Mouse (Mus musculus): Measurements from ENCODE around the gene Pole2.

Pole2 gene

DNA sequence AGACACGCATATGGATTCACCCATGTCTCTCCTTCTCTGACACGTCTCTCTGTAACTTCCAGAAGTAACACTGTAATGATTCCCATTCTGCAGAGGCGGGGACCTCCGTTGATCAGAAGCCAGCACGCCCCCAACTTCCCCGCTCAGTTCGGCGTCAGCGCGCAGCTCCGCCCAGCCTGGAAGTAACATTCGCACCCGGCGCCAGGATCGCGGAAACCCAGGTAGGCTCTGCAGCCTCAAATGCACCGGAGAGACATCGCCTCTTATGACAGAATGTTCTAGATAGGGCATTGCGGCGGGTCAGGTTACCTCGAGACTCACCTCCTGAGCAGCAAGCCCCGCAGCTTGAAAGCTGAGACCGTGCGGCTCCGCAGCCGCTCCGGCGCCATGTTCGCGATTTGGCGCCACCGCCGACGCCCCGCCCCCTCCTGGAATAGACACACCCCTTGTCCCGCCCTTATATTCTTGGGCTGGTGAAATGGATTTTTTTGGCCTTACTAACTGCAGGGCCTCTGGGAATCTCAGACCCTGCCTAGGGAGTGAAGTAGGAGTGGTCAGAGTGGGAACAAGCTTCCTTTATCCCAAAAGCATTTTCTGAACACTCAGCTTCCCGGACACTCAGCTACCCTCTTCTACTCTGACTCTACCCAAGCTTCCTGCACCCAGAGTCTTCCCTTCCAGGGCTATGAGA, at the start of gene Pole2:
Gene Pole2, minus strand, starts transcription at position 420 of the 691 bp plus-strand sequence.
- peak; percentile 87 to 92 for DNase-seq

DNA sequence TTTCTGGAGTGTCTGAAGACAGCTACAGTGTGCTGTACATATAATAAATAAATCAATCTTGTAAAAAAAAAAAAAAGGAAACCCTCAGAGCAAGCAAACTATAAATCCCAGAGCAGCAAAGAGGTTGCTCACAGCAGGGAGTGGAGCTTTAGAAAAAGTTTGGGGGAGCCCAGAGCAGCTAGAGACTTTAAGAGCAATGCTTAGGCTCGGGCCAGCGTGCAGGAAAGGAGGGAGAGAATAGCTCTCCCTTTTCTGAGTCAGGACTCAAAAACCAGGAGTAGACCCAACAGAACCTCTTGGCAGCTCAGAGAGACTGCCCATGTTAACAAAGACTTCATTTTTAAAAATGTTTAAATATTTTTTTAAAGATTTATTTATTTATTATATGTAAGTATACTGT, 41.0 kb upstream of the Pole2 start:
- no peak for DNase-seq

DNA sequence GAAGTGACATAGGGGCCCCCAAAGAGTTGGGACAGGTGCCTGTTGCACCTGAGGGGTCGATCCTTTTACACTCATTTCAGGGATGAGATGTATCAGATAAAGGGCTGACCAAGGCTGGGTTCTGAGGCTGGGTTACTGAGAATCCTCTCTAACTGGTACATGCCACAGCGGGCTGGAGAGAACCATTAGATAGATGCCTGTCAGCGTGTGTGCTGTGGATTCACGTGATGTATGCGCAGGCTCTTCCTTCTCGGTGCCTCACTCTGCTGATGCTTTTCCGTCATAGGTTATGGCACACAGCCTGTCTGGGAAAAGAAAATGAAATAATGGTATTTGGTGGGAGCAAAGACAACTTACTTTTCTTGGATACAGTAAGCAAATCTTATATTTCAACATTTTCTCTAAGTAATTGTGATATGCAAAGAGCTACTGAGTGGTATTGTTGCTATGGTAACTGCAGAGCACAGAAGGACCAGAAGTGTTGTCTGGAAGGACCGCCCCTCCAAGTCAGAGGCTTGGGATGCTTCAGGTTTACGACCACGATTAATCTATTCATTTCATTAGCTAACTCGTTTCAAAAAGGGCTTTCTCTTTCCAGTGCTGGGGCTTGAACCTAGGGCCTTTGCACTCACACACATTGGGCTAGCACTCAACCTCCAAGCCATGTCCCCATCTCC, 40.1 kb upstream of the Pole2 start:
- DNase-seq, result no peak

DNA sequence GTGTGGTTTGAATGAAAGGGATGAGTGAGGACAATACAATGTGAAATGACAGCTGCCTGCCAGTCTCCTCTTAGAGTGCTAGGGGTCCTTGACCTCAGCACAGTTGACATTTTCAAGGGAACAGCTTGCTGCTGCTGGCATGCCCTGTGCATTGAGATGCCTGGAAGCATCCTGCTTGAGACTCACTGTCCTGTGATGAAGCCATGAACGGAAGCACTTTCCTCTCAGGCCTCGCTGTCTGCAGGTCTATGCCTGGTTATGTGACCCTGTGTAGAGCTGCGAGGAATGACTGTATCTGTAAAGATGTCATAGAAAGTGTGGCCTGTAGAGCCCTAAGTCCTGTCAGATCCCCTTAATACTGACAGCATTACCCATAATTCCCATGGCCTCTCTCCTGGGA, 37.0 kb upstream of the Pole2 start:
- no peak for DNase-seq

DNA sequence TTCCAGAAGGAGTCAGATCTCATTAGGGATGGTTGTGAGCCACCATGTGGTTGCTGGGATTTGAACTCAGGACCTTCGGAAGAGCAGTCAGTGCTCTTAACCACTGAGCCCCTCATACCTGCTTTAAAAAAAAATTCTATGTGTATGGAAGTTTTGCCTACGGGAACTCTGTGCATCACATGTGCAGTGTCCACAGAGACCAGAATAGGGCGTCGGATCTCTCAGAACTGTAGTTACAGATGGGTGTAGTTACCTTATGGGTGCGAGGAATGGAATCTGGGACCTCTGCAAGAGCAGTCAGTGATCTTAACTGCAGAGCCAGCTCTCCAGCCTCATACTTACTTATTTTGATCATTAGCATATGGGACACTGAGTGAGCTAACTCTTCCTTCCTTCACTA, 34.3 kb upstream of the Pole2 start:
- DNase-seq, result no peak

DNA sequence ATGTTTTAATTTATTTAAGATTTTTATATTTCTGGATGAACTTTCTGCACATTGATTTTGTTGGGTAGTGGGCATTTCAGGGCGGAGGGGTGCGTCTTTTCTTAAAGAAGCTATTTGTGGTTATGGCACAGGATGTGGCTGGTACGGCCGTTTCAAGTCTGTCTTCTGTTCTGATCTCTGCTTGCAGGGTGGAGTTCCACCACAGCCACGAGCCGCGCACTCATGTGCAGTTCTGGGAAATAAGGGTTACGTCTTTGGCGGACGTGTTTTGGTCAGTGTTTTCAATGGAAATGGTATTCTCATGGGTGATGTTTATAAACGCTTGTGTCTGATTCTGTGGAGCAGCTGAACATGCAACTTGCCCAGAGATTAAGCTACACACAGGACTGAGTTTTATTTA, 29.8 kb upstream of the Pole2 start:
- no peak for DNase-seq

DNA sequence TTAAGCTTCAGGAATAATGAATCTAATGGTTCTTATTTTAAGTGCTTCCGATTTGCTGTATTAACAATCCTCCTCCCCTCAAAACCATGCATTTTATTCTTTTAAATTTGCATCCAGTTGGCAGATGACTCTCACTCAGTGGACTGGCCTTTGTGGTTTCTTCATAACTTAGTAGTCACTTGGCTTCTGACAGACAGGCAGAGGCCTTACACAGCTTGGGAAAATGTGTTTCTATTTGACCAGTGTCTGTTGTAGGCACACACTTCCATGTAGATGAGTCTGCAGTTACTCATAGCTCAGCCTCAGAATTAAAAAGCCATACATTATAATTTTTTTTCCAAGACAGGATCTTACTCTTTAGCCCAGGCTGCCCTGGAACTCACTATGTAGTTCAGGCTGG, 25.8 kb upstream of the Pole2 start:
- DNase-seq, result no peak

DNA sequence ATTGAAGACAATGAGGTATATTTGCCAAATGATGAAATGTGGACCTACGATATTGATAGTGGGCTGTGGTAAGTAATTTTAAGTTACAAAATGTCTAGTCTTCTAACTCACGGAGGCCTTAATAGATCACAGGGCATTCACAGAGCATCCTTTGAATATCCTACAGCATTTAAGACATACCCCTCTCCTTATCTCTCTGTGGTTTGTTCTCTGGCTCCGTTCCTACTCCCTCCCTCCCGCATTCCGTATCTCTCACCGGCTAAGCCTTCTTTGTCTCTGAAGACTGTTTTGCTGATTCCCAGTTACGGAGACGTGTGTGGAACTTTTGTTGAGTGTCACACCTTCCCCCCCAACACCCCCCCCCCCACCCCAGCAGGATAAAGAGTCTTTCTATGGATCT, 22.8 kb upstream of the Pole2 start:
- no peak for DNase-seq

DNA sequence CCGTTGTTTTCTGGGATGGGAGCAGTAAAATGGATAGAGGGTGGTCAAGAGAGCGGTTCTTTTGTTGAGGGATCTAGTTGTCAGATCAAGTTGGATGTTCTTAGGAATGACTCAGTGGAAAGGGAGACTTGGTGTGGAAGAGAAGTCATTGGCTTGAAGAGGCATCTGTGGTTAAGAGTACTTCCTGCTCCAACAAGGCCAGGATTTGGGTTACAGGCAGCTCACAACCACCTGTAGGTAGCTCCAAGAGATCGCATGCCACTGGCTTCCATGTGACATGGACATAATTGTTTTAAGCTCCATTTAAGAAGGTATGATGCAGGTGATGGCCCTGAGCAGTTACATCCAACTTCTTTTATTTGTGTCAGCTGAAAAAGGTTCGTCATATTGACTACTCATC, 21.8 kb upstream of the Pole2 start:
- no peak for DNase-seq

DNA sequence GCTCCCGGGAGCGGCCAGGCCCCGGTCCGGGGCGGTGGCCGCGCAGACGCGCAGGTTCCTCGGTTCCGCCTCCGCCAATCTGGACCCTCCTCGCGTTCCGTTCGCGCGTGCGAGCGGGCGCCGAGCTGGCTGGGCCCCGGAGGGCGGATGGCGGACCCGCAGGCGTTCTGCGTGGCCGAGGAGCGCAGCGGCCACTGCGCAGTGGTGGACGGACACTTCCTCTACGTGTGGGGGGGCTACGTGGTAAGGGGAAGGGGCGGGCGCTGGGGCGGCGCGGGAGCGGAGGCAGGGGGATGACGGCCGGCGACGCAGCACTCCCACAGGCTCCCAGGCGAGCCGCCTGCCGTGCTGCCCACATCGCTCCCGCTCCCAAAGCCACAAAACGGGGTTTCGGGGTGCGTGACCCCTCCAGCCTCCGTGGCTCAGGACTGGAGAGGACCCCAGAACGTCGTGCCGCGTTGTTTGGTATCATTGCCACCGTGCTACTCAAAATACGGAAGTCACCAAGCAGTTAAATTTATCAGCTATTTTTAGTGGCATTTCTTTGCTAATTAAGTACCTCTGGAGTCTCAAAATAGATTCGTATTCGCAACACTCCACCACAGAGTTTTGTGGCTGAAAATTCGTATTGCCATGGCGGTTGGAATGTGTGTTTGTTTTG, 13.9 kb upstream of the Pole2 start:
- DNase-seq, result peak; percentile 87 to 89

DNA sequence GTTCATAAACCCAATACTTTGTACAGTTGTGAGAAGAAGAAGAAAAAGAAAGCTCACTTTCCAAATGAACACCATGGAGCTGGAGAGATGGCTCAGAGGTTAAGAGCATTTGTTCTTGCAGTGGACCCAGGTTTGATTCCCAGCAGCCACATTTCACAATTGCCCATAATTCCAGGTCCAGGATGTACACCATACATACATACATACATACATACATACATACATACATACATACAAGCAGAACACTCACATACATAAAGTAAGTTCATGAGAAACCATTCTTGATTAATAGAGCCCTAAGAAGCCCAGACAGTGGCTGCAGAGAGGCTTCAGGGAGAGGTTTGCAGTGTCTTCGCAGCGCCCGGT, 13.4 kb upstream of the Pole2 start:
- no peak for DNase-seq

DNA sequence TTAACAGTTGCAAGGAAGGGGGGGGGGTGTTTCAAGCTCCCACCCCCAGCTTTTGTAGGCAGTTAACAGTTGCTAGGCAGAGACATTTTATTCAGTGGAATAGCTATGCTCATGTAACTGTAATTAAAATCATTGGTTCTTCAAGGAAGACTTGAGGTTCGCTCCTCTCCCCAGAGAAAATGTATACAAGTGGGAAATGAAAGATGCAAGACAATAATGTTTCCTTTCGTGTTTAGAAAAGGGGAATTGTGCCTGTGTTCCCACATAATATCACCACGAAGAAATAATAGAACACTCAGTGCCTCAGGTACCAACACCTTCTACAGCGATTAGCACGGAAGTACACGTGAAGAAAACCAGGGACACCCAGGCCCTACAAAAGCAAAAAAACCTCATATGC, 12.9 kb upstream of the Pole2 start, which contains the start of gene Klhdc1:
Gene Klhdc1, plus strand, starts transcription at position 301 of the 400 bp plus-strand sequence.
- DNase-seq, result no peak

DNA sequence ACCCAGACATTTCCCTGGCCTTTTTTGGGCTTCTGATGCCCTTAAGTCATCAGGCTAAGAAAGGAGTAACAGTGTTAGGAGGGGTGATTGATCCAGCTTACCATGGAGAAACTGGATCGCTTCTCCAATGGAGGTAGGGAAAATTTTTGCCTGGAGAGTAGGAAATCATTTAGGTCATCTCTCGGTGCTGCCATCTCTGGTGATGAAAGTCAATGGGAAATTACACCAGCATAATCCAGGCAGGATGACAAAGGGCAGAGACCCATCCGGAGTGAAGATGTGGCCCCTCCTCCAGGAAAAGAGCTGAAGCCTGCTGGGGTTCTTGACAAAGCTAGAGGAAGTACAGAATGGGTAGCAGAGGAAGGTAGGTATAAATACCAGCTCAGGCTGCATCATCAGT, 10.3 kb upstream of the Pole2 start:
- no peak for DNase-seq

DNA sequence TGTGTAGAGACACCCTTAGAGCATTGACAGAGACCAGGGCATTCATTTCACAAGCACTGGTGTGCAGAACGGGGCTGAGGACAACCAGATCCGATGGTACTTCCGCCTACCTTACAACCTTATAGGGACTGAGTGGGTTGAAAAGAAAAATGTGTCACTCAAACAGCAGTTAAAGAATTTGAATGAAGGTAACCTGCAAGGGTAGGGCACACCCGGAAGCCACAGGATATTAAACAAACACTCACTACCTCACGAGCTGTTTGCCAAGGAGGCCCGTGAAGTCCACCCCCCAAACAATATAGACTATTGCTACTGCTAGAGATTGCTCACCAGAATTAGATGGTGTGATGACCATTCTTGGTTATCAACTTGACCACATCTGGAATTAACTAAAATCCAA, 7.8 kb upstream of the Pole2 start:
- no peak for DNase-seq

DNA sequence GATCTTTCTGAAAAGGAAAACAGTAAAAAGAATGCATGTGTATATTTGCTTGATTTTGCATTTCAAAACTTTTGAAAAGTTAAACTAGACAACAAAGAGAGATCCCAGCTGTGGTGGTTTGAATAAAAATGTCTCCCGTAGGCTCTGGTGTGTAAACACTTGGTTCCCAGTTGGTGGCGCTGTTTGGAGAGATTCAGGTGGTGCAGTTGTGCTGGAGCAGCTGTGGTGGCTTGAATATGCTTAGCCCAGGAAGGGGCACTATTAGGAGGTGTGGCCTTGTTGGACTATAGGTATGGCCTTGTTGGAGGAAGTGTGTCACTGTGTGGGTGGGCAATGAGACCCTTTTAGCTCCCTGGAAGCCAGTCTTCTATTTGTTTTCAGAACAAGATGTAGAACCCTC, 1.3 kb upstream of the Pole2 start:
- no peak for DNase-seq

DNA sequence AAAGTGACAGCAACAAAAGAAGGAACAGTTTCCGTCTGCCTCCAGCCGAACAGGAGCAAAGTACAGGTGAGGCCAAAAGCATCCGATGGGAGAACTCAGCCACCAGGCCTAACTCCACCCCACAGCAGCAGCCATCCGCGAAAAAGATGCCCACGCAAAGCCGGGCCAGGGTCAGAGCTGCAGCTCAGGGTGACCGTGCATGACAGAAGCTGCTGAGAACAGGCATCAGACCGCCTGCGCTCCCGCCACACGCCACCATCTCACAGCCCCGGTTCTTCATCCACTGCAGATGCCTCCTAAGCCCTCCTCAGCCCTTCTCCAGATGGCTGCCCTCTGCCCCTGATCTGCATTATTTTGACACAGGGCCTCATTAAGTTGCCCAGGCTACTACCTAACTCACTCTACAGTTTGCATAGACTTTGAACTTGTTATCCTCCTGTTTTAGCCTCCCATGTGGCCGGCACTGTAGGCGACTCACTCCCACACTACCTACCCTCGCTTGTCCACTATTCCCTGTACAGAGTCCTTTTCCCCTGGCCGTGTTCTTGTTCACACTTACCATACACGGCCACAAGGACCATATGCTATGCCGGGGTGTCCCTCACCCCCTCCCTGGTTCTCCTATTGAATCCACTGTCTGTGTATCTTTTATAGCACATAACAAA, 7.2 kb downstream of the Pole2 start:
- no peak for DNase-seq

DNA sequence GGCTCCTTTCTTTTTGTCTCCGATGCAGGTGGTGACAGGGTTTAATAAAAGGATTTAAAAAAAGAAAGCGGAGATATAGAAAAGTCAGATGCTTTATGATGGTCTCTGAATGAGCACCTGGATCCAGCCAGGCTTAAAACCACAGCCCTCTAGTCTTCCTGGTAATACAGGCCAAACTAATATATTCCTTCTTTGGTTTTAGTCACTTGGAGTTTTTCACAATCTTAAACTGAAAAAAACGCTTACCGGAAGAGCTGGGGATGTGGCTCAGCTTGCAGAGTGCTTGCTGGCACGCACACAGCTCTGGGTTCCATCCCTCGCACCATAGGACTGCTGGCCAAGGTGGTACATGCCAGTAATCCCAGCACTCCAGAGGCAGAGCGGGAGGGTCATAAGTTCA, 11.4 kb downstream of the Pole2 start:
- DNase-seq, result no peak

DNA sequence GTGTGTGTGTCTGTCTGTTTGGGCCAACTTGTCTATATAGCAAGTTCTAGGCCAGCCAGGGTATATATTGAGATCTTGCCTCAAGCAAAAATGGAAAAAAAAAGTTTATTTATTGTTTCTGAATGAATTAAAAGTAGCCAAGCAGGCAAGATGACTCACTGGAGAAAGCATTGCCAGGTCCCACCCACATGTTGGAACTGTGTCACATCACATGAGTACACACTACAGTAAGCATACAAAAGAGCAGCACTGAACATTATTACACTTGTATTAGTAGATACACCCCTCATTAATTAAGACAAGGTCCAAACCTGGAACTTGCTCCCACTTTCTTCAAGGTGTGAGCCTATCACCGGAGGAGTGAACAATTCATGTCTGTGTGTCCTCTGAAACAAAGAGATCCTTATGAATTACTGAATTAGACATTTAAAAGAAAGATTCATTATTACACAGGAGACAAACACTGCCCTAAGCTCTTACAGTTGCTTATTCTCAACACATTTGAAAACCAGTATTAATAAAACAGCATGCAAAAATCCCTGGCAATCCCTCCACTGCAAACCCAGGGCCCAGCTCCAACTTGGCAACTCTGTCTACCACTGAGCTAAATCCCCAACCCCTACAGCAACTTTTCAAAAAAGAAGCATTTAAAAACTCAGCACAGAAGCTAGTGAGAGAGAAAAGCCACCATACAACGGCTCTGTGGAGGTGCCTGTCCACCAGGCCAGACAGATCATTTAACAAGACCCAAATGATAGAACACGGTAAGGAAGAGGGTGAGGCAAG, 12.8 kb downstream of the Pole2 start:
- DNase-seq, result no peak

DNA sequence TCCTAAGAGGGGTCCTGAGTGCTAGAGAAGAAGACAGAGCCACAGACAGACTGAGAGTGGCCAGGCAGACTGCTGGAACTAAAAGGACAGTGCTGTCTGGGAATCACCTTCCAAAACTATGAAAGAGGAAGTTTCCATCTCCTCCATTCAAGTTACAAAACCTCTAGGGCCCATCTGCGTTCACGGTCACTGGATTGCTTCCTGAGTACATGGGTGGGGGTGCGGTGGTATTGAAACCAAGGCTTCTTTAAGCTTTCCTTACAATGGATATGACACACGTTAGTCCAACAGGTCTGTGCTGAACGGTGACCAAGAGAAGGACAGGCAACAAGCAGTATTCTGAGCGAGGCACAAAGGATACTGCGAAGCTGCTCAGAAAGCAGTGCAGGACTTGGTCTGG, 13.6 kb downstream of the Pole2 start:
- no peak for DNase-seq

DNA sequence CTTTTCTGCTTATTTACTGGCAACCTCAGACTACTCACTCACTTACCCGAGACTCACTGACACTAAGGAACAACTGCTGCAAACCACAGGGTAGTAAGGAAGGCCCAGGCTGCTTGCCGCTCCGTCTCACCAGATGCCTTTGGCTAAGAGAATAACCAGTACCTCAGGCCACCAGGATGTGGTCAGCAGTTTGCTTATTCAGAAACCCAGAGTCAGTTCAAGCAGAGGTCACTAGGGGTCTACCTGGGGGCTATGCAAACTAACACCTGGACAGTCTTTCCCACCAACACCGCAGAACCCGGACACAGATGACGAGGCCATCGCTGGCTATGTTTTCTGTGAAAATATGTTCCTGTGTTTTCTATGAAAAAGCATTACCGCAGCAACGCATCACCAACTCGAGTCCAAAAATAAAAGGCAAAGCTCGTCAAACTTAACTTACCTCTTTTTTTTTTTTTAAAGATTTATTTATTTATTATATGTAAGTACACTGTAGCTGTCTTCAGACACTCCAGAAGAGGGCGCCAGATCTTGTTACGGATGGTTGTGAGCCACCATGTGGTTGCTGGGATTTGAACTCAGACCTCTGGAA, 14.7 kb downstream of the Pole2 start:
- no peak for DNase-seq

DNA sequence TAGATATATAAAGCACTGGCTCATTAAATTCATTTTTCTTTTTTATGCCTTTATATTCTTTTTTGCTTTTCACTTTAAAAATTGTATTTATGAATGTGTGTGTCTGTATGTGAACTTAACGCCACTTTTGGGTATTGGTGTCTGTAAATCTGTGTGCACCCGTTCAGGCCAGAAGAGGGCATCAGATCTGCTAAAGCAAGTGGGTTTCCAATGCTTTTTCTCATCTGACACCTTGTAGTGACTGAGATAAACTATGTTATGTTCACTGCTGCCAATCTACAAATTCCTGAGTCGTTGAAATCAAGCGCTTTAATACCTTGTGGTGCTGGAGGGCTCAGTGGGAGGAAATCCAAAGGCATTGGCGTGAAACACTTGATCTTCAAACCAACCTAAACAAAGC, 16.9 kb downstream of the Pole2 start:
- DNase-seq, result peak in 1 of 2 experiments; percentile 18

All from cerebellum, postnatal 25 days (tissue).